Mouse (Mus musculus) spleen, embryonic (tissue): Measurements from ENCODE around the gene Hormad2.

Experiments
- CTCF ChIA-PET: fragments of 350-600 bp; sonication (Branson Sonifier 250); formaldehyde crosslinking; loops from one replicate; lab custom pipeline; 2022; lab: Charles Lee

Gene Hormad2

DNA sequence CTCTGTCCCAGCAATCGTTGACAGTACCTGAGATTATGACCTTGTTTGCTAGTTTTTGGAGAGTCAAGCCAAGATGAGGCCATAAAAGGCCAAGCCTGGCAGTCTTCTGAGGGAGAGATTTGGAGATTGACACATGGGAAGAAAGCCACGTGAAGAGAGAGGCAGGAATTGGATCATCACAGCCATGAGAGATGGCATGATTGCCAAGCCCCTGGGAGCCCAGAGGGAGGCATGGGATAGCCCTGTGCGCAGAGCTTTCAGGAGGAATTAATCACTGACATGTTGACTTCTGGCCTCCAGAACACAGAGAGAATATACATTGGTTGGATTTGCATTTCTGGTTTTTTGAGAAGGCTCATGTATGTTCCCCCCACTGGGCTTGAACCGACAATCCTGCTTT lies 136.7 kb downstream of the Hormad2 start:
- CTCF ChIA-PET, result no interaction called here

DNA sequence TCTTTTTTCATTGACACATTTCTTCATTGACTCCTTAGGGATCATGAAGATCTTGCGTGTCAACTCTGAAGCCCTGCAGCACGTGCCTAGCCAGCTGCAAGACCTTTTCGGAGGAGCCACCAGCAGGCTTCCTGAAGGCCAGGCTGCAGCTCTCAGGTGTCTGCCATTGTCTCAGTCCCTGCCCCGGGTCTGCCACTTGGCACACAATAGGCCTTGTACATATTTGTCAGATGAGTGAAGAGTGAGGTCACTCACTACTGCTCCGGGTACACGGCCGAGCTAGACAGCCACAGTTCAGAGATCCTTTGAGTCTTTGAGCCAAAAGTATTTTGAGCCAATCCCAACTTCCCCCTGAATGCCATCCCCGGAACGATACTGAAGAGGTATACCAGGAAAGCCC lies 137.9 kb downstream of the Hormad2 start:
- CTCF ChIA-PET, result no interaction called here

DNA sequence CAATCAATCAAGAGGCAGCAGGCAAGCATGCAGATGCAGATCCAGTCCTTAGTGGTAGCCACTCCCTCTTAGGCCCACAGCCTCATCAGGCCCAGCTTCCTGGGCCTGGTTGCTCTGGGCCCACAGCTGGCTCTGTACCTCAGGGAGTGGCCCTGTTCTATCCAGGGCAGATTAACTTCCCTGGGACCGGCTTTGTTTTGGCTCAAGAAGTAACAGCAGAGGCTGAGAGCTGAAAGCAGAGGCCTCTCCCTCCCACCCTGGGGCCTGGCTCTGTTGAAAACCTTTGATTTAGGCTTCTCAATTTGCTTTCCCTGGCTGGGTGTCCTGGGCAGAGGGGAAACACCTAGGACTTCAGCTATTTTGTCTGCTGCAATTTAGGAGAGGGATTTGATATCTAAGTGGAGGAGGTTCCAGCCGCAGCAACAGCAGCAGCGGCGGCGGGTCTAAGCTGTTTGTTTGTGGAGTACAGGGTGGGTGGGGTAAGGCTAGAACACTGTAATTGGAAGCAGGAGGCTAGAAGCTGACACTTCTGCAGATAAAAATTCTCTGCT lies 138.5 kb downstream of the Hormad2 start:
- CTCF ChIA-PET, result no interaction called here

DNA sequence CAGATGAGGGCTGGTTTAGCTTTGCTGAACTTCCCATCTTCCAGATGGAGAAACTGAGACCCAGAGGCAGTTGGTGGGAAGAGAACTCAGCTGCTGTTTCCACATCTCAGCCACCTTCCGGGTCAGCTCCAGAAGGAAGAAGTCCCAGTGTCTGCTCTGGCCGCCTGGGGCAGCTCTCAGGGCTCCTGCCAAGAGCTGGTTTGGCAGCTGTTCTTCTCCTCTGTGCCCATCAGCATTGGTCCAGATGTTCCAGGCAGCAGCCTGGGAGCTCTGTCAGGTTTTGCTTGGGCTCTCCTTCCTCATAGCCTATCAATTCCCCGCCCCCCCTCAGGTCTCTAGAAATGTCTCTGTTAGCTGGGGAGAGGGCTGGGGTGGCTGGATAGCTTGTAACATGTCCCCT lies 140.2 kb downstream of the Hormad2 start:
- CTCF ChIA-PET, result no interaction called here

DNA sequence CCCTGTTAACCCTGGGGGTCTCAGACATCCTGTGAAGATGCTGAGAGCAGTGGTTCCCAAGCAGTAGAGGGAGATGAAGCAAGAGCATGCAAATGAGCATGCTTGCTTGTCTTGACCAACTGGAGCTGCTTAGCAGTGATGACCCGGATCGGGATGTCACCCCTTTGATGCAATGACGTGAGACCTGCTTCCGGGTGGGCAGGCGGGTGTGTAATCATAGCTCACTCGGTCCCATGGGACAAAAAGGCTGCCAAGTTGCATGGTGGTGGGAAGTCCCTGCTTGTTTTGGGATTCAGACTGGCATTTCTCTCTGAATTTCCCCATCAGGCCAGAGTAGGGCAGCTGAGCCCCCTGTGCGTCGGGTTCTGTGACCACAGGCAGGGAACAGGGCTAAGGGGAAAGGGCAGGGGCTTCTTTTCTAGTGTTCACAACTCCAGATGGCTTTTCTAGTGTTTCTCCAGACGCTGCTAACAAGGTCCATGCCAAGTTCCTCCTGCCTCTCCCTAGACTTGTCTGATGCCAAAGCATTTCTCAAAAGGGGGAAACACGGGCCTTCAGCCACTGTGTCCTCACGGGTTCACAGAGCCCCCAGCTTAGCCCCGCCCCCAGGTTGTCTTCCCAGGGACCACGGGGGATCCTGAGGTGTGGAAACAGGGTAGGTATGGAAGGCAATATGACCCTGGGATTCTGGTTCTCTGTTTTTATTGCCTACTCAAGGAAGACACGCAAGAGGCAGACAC lies 141.0 kb downstream of the Hormad2 start:
- CTCF ChIA-PET, result no interaction called here

DNA sequence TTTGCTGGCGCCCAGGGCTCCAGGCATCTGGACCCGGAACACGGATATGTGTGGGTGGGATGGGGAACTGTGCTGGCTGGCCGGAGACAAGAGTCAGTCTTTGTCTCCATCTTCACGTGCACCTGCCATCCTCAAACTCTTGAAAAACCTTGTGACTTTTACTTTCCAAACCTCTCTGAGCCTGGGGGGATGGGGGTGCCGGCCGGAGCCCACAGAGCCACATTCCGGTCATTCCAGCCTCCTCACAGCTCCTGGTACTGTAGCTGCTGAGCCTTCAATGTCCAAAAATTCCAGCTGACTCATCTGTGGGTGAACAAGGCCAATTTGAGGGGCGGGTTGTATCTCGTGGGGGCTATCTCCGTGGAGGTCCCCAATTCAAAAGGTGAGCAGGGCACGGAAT lies 141.7 kb downstream of the Hormad2 start:
- CTCF ChIA-PET, result no interaction called here

DNA sequence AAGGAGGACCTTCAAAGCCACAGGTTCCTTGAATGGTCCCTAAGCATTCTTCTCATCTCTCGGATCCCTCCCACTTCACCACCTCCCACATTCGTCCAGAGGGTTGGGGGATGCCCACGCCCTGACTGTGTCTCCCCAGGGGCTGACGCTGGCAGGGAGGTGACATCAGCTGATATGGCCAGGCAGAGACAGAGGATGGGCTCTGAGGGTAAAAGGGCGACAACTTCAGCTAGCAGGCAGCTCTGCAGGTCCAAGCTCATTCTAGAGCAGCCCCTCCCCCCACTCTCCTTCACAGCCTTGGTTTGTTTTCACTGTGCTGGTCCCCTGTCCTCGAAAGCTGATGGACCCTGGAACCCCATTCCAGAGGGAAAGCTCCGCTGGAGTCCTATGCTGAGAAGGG lies 142.3 kb downstream of the Hormad2 start:
- CTCF ChIA-PET, result no interaction called here

DNA sequence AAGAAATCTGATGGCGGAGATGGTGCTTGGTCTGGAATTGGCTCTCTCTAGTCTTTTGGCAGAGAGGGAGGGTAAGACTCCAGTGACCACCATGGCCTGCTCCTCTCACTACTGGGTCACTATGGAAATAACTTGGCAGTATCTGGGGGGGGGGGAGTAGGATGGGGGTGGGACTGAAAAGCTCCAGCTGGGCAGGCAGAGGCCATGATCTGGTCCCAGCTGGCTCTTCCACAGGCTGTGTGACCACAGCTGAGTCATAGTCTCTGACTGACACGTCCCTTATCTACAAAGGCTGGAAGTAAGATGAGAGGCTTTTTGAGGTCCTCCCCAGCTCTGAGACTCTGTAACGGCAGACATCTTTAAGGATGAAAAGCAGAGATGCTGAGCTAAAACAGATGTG lies 143.2 kb downstream of the Hormad2 start:
- CTCF ChIA-PET, result no interaction called here

DNA sequence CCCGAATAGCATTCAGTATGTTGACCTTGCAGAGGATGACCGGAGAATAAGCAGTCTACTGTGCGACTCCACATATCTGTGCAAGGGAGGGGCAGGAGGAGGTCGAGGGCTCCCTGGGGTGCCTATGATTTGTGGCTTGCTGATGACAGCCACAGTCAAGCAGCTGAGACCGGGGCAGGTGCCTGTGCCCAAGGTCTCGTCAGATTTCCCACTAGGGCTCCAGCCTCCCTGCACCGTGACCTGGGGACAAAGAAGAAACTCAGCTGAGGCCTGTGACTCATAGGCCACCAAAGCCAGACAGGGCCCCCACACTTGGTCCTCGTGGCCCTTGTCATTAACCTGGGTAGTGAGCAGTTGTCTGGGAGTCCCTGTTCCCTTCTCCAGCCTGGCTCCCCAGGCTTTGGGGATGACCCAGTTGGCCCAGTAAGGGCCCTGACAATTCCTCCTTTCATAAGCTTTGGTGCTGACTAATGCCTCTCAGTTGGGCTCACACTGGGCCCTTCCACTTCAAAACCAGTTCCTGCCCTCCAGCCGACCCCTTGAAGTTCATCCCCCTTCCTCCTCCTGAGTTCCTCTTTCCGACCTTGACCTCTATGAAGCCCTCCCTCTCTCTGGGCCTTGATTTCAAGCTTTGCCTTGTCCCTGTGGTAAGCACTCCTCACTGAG lies 144.2 kb downstream of the Hormad2 start:
- CTCF ChIA-PET, result no interaction called here
